Mouse (Mus musculus): ENCODE results near the gene Tmem248. TPM values are rescaled to one million over a fixed set of nuclear protein-coding genes. Genes with fewer than 3 reads are reported as not detected.

Tmem248 gene
- polyA plus RNA-seq, 1 experiment from 2014 or later: 37.2 TPM

DNA sequence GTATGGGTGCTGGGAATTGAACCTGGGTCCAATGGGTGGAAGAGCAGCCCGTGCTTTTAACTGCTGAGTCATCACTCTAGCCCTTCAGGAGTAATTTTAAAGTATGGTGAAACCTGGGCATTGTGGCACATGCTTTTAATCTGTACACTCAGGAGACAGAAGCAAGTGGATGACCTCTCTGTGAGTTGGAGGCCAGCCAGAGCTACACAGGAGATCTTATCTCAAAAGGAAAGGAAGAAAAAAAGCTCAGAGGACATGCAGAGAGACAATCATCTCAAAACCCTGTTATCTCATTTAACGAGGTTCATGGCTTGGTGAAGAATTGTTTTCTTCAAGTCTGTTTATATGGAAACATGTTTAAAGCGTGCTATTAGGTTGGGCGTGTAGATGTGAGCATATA lies 12.9 kb upstream of the Tmem248 start:
- no peaks in the 10 kb centered on the region for H3K9me3 ChIP-seq
- H3K4me1 ChIP-seq (replicated peaks): no peaks in the 10 kb centered on the region
- no peak overlapping the region for H3K4me2 ChIP-seq
- no peak overlapping the region for H3K27ac ChIP-seq
- 78% methylated on average over 4 of the region's 4 CpGs for WGBS
- no peaks in the 10 kb centered on the region for H3K27me3 ChIP-seq
- H3K4me3 ChIP-seq (replicated peaks): no peak overlapping the region
- H3K9ac ChIP-seq (replicated peaks): no peak overlapping the region
- peaks cover 67% of the 10 kb centered on the region for H3K36me3 ChIP-seq
- ATAC-seq (ENCODE audit: insufficient number of reproducible peaks, insufficient read depth, low FRiP score, low TSS enrichment, low read depth): no peak

DNA sequence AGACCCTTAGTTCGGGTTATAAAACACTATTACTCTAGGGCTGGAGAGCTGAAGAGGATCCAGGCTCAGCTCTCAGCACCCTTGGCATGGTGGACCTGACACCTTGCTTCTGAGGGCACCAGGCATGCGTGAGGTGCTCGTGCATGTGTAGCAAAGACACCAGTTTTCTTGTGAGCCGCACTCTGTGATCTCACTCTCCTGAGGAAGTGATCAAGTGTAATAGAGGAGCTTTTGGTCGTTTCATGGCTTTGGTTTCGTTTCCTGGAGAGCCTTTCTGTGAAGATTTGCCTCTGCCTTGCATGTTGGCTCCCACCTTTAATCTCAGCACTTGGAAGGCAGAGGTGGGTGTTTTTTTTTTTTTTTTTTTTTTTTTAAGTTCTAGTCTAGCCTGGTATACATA lies 12.3 kb upstream of the Tmem248 start:
- Histone ChIP-seq H3K36me3 (peaks cover 68% of the 10 kb centered on the region), H3K4me1 (replicated peaks) (no peaks in the 10 kb centered on the region), H3K9me3 (no peaks in the 10 kb centered on the region), H3K9ac (replicated peaks) (no peak overlapping the region), H3K4me2 (no peak overlapping the region), H3K27me3 (no peaks in the 10 kb centered on the region), H3K4me3 (replicated peaks) (no peak overlapping the region), H3K27ac (no peak overlapping the region)
- 78% methylated on average over 6 of the region's 6 CpGs for WGBS
- ATAC-seq (ENCODE audit: insufficient number of reproducible peaks, insufficient read depth, low FRiP score, low TSS enrichment, low read depth): no peak

DNA sequence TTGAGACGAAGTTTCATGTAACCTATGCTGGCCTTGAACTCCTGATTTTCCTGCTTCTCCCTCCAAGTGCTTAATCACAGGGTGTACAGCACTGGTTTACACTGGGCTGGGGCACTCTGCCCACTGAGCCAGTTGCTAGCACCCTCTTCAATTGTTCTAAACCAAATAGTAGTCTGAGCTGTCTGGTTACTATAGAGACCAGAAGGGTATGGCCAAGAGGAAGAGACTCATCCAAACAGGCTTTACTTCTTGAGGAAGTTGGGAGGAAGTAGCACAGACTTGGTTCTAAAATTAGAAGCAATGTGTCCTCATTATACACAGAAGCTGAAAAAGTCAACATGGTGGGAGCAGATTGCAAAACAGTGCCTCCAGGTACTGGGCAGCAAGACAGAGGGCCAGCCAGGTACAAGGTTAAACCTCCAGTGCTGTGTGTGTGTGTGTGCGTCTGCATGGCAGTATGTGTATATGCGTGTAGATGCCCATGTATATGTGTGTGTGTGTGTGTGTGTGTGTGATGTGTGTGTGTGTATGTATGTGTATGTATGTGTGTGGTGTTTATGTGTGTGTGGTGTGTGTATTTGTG lies 11.3 kb upstream of the Tmem248 start:
- H3K9me3 ChIP-seq: no peaks in the 10 kb centered on the region
- WGBS: 93% methylated on average over 3 of the region's 3 CpGs
- H3K9ac ChIP-seq (replicated peaks): no peak overlapping the region
- no peak for ATAC-seq (ENCODE audit: insufficient number of reproducible peaks, insufficient read depth, low FRiP score, low TSS enrichment, low read depth)
- peaks cover 69% of the 10 kb centered on the region for H3K36me3 ChIP-seq
- H3K4me1 ChIP-seq (replicated peaks): no peaks in the 10 kb centered on the region
- H3K4me3 ChIP-seq (replicated peaks): no peak overlapping the region
- H3K27me3 ChIP-seq: no peaks in the 10 kb centered on the region
- no peak overlapping the region for H3K27ac ChIP-seq
- no peak overlapping the region for H3K4me2 ChIP-seq

DNA sequence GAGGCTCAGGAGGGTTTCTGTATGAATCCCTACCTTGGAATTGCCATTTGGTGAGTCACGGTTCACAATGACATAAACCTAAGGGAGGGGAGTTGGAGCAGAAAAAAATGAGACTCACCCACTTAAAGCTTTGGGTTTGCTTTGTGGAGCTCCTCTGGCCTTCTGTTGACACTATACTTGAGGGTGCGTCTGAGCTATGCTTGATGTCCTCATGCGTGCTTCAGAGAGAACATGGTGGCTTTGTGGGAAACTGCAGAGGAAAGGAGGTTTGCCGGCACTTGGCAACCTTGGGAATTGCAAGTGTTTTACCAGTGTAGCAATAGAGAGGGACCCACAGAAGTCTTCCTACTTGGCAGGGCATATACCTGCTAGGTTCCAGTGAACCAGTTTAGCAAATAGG lies 9.6 kb upstream of the Tmem248 start:
- 92% methylated on average over 4 of the region's 4 CpGs for WGBS
- ATAC-seq (ENCODE audit: insufficient number of reproducible peaks, insufficient read depth, low FRiP score, low TSS enrichment, low read depth): no peak
- H3K9me3 ChIP-seq: no peaks in the 10 kb centered on the region
- peaks cover 75% of the 10 kb centered on the region for H3K36me3 ChIP-seq
- H3K27me3 ChIP-seq: no peaks in the 10 kb centered on the region
- H3K4me3 ChIP-seq (replicated peaks): no peak overlapping the region
- no peak overlapping the region for H3K27ac ChIP-seq
- H3K9ac ChIP-seq (replicated peaks): no peak overlapping the region
- H3K4me2 ChIP-seq: no peak overlapping the region
- H3K4me1 ChIP-seq (replicated peaks): no peaks in the 10 kb centered on the region

DNA sequence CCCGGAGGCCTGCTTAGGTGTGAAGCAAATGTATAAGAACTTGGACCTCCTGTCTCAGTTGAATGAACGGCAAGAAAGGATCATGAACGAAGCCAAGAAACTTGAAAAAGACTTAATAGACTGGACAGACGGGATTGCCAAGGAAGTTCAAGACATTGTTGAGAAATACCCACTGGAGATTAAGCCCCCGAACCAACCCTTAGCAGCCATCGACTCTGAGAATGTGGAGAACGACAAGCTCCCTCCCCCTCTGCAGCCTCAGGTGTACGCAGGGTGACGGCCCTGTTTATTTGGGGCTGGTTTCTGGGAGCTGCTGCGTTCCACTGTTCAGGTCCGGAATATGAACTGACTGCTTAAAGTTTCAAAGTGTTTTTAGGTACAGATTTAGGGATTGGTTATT lies 3.9 kb upstream of the Tmem248 start:
- Histone ChIP-seq H3K4me3 (replicated peaks) (no peak overlapping the region), H3K4me2 (no peak overlapping the region), H3K9me3 (peaks cover 3% of the 10 kb centered on the region; the same call in 1 of the 2 replicates), H3K27ac (no peak overlapping the region), H3K27me3 (no peaks in the 10 kb centered on the region), H3K9ac (replicated peaks) (no peak overlapping the region), H3K36me3 (peaks cover 63% of the 10 kb centered on the region), H3K4me1 (replicated peaks) (no peaks in the 10 kb centered on the region)
- no peak for ATAC-seq (ENCODE audit: insufficient number of reproducible peaks, insufficient read depth, low FRiP score, low TSS enrichment, low read depth)
- 90% methylated on average over 11 of the region's 11 CpGs for WGBS

DNA sequence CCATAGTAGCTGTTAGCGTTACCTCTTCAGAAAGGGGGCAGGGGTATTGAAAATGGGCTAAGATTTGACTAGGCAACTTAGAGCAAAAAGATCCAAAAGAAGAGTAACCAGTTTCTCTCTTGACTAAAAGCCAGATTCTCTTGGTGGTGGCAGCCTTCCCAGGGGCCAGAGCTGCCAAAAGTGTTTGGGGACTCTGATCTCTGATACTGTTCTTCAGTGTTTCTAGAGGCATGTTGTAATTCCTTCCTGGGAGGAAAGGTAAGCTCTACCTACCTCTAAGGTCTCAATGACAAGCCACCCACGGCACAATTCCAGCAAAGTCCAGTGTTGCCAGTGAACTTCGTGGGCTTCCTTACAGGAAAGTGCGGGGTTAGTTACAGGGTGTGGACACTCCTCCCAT lies 525 bp downstream of the Tmem248 start:
- 87% methylated on average over 4 of the region's 4 CpGs for WGBS
- Histone ChIP-seq H3K4me3 (replicated peaks) (no peak overlapping the region), H3K36me3 (peaks cover 22% of the 10 kb centered on the region), H3K4me1 (replicated peaks) (no peaks in the 10 kb centered on the region), H3K4me2 (no peak overlapping the region), H3K9me3 (peaks cover 7% of the 10 kb centered on the region; the same call in 1 of the 2 replicates), H3K27ac (no peak overlapping the region), H3K27me3 (no peaks in the 10 kb centered on the region), H3K9ac (replicated peaks) (no peak overlapping the region)
- no peak for ATAC-seq (ENCODE audit: insufficient number of reproducible peaks, insufficient read depth, low FRiP score, low TSS enrichment, low read depth)

DNA sequence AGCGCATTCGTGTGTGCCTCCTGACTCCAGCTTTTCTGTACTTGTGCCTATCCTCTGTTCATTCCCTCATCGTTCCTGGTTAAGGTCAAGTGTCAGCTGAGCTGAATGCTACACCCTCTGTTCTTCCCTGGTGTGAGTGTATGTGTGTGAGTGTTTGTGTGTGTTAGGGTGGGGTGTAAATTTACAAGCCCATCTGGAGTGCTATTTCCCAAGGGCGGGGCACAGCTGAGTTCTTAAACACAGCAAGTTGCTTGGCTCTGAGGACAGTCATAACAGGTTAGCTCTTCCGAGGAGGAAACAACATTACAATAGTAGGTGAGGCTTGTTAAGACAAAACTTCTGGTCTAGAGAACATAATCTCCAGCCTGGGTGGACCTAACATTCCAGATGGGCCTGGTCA lies 1.5 kb downstream of the Tmem248 start:
- Histone ChIP-seq H3K9ac (replicated peaks) (no peak overlapping the region), H3K4me2 (no peak overlapping the region), H3K4me1 (replicated peaks) (peaks cover 6% of the 10 kb centered on the region), H3K27ac (no peak overlapping the region), H3K36me3 (peaks cover 13% of the 10 kb centered on the region; the same call in 1 of the 2 replicates), H3K4me3 (replicated peaks) (no peak overlapping the region), H3K27me3 (no peaks in the 10 kb centered on the region), H3K9me3 (peaks cover 7% of the 10 kb centered on the region; the same call in 1 of the 2 replicates)
- WGBS: 87% methylated on average over 5 of the region's 5 CpGs
- no peak for ATAC-seq (ENCODE audit: insufficient number of reproducible peaks, insufficient read depth, low FRiP score, low TSS enrichment, low read depth)

DNA sequence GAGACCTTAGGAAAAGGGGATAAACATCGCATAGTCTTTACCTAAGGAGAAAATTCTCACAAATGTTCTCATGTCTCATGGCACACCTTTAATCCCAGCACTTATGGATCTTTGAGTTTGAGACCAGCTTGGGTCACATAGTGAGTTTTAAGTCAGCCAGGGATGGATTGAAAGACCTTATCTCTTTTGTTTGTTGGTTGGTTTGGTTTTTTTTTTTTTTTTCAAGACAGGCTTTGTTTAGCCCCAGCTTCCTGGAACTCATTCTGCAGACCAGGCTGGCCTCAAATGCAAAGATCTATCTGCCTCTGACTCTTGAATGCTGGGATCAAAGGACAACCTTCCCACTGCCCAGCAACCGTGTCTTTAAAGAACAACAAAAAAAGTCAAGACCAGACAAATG lies 4.4 kb downstream of the Tmem248 start:
- peaks cover 15% of the 10 kb centered on the region for H3K4me1 ChIP-seq (replicated peaks)
- no peak for ATAC-seq (ENCODE audit: insufficient number of reproducible peaks, insufficient read depth, low FRiP score, low TSS enrichment, low read depth)
- peak overlapping the region; percentile 100 for H3K4me3 ChIP-seq (replicated peaks)
- H3K27me3 ChIP-seq: no peaks in the 10 kb centered on the region
- peaks cover 7% of the 10 kb centered on the region; the same call in 1 of the 2 replicates for H3K9me3 ChIP-seq
- no peak overlapping the region for H3K27ac ChIP-seq
- H3K36me3 ChIP-seq: 0 out of 2 replicates have a peak, but pooled peaks cover 2% of the 10 kb centered on the region
- peak overlapping the region; percentile 69 for H3K4me2 ChIP-seq
- H3K9ac ChIP-seq (replicated peaks): no peak overlapping the region; the same call in 1 of the 2 replicates
- 55% methylated on average over 2 of the region's 2 CpGs for WGBS

DNA sequence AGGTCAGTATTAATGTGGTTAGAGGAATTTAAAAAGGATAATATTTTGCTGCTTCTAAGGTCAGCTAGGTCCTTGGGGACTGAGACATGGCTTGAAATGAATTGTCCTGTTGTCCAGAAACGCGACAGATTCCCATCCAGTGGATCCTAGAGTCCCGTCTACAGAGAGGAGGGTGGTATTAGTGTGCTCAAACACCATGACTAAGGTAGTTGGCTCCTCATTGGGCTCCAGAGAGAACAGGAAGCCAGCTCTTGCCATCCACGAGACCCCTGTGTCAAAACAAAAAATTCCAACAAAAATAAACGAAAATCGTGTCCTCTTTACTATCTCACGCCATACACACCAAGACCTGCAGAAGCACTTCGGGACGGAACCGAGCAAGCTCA lies 4.9 kb downstream of the Tmem248 start:
- Histone ChIP-seq H3K27ac (peak overlapping the region; percentile 67; the same call in 1 of the 2 replicates), H3K4me1 (replicated peaks) (peaks cover 15% of the 10 kb centered on the region), H3K4me3 (replicated peaks) (peak overlapping the region; percentile 100), H3K9me3 (peaks cover 7% of the 10 kb centered on the region; the same call in 1 of the 2 replicates), H3K27me3 (no peaks in the 10 kb centered on the region), H3K4me2 (peak overlapping the region; percentile 69), H3K9ac (replicated peaks) (peak overlapping the region; percentile 94), H3K36me3 (0 out of 2 replicates have a peak, but pooled peaks cover 2% of the 10 kb centered on the region)
- 2% methylated on average over 10 of the region's 10 CpGs for WGBS
- ATAC-seq (ENCODE audit: insufficient number of reproducible peaks, insufficient read depth, low FRiP score, low TSS enrichment, low read depth): no peak; the same call in 1 of the 2 replicates

DNA sequence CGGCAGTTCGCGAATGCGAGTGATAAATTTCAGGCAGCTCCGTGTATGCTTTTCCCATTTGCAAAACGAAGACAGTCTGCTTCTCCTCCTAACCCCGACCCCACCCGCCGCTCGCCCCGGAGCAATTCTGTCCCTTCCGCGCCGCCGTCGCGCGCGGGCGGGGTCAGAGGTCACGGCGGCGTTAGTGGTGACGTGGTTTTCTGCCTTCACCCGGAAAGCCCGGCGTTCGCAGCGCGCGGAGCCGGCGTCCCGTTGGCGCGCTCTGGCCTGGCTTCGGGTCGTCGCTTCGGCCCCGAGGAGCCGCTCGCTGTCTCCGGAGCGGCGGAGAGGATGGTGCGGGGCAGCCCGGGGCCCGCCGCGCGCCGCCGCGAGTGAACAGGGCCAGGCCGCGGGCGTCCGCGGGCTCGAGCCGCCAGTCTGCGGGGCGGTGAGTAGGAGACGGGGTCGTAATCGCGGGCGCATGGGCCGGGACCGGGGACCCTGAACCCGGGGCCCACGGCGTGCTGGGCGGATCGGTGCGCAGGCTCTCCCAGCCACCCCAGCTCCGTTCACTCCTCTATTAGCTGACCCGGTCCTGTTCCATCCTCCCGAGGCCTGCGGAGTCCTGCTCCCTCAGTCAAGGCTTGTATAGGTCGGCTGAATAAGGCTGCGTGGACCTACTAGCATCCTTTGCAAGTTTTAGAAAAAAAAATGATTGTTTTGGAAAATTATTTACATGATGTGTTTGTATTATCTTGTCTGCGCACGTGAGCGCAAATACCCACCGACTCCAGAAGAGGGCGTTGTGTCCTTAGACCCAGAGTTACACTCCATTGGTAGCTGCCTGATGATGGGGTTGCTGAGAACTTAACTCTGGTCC lies 5.5 kb downstream of the Tmem248 start:
- Histone ChIP-seq H3K9me3 (peaks cover 7% of the 10 kb centered on the region; the same call in 1 of the 2 replicates), H3K27me3 (no peaks in the 10 kb centered on the region), H3K36me3 (0 out of 2 replicates have a peak, but pooled peaks cover 2% of the 10 kb centered on the region), H3K27ac (peak overlapping the region; percentile 87), H3K9ac (replicated peaks) (peak overlapping the region; percentile 94), H3K4me2 (peak overlapping the region; percentile 69), H3K4me3 (replicated peaks) (peak overlapping the region; percentile 100), H3K4me1 (replicated peaks) (peaks cover 15% of the 10 kb centered on the region)
- under 1% methylated on average over 88 of the region's 88 CpGs for WGBS
- peak; percentile 77; the same call in 1 of the 2 replicates for ATAC-seq (ENCODE audit: insufficient number of reproducible peaks, insufficient read depth, low FRiP score, low TSS enrichment, low read depth)

DNA sequence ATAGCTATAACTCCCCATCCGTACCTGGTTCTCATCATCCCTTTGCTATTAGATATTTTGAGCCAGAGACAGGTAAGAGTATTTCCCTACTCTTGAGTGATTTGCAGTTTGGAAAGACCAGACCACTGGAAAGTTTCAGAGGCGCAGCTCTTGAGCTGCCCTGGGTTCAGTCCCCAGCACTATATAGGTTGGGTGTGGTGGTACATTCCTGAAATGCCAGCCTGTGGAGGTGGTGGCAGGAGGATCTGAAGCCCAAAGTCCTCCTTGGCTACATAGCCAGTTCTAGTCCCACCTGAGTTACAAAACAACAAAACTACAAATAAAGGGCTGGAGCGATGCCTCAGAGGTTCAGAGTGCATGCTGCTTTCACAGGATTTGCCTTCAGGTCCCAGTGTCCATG lies 9.9 kb downstream of the Tmem248 start:
- no peak overlapping the region for H3K4me2 ChIP-seq
- no peak overlapping the region for H3K27ac ChIP-seq
- WGBS: 95% methylated on average over 3 of the region's 3 CpGs
- H3K4me3 ChIP-seq (replicated peaks): no peak overlapping the region
- peaks cover 34% of the 10 kb centered on the region for H3K36me3 ChIP-seq
- ATAC-seq (ENCODE audit: insufficient number of reproducible peaks, insufficient read depth, low FRiP score, low TSS enrichment, low read depth): no peak
- H3K9ac ChIP-seq (replicated peaks): no peak overlapping the region
- H3K27me3 ChIP-seq: no peaks in the 10 kb centered on the region
- peaks cover 15% of the 10 kb centered on the region for H3K4me1 ChIP-seq (replicated peaks)
- H3K9me3 ChIP-seq: no peaks in the 10 kb centered on the region

Measured in limb, embryonic 12.5 days (tissue).